Mouse (Mus musculus) left cerebral cortex, postnatal 14 days (tissue): ENCODE measurements at regions not wholly inside any gene's neighbourhood (a gene's known extent, or its start where the extent isn't known, plus 50 kb on each side); places are given as distances from the start of the nearest gene placed in this dataset.
"Not testable (repeated sequence)": the region's sequence is repeated elsewhere in the genome, so short reads cannot be mapped to it uniquely, and the experiment has no call there.

Source experiments
- DNase-seq, 2 experiments: peaks; one replicate each; pipeline ENCODE4 v3.0.0; 2021 to 2022; ENCODE audit warnings: low spot score in 2 of 2, mixed read lengths in 1 of 2
- intact Hi-C: fragments of 180-260 bp; cut with DNase I; formaldehyde crosslinking; loops from one replicate; pipeline ENCODE4 v1.15.1; 2025

- DNase-seq, result not testable (repeated sequence)
- intact Hi-C loops, result loop anchor here (5.0 kb wide), 1 partner anchor 739 kb away; no protein-coding TSS in a partner anchor
Observed at GRCm38 (mm10) chr6:13763636-13764035, 76.1 kb downstream of the Gpr85 start.

DNA sequence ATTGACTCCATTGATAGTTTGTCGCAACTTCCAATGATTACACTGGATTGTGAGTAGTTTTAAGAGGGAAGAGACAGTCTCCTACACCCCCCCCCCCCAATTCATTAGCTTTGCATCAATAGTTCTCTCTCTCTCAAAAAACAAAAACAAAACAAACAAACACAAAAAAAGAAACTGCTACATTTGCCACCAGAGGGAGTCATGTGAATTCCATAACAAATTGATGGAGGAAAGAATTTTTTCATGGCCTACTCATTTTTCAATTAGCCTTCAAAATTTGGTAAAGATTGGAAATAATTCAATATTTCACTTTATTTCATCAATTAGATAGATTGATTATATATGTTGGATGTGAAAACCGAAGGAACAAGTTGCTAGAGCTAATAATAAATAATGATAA, 80.3 kb downstream of the Gpr85 start:
- intact Hi-C loops, result loop anchor here (10.0 kb wide), 1 partner anchor 445 kb away; no protein-coding TSS in a partner anchor
- no peak for DNase-seq

GRCm38 (mm10) chr6:13758946-13759345, 80.8 kb downstream of the Gpr85 start:
- no peak for DNase-seq
- intact Hi-C loops, result loop anchor here (10.0 kb wide), 1 partner anchor 446 kb away; no protein-coding TSS in a partner anchor

- no peak for DNase-seq
- intact Hi-C loops, result no loop called here
Observed at GRCm38 (mm10) chr6:13748931-13749638, 71.3 kb upstream of the Bmt2 start.

DNA sequence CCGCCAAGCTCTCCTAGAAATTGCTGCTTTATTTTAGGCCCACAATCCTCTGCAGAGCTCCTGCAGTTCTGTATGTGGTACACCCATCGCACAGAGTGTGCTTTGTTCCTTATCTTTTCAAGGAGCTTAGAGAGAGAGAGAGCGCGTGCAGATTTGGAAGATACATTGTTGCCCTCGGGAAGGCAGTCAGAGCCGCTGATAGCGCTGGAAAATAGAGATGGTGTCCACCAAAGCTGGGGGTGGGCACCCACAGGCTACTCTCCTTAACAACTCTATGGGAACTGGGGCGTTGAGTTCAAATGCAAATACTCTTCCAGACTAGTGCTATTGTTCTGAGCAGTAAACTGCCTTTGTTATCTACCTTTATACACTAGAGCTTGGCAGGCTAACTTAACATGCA, 70.2 kb upstream of the Bmt2 start:
- intact Hi-C loops, result no loop called here
- peak in 1 of 2 experiments; percentile 7 for DNase-seq

- intact Hi-C loops, result no loop called here
- DNase-seq, result peak; percentile 12 to 18
Observed at GRCm38 (mm10) chr6:13746577-13747482, 69.1 kb upstream of the Bmt2 start.
